1 mouse cellular context compared by ENCODE assay signal in the genomic region with DNA sequence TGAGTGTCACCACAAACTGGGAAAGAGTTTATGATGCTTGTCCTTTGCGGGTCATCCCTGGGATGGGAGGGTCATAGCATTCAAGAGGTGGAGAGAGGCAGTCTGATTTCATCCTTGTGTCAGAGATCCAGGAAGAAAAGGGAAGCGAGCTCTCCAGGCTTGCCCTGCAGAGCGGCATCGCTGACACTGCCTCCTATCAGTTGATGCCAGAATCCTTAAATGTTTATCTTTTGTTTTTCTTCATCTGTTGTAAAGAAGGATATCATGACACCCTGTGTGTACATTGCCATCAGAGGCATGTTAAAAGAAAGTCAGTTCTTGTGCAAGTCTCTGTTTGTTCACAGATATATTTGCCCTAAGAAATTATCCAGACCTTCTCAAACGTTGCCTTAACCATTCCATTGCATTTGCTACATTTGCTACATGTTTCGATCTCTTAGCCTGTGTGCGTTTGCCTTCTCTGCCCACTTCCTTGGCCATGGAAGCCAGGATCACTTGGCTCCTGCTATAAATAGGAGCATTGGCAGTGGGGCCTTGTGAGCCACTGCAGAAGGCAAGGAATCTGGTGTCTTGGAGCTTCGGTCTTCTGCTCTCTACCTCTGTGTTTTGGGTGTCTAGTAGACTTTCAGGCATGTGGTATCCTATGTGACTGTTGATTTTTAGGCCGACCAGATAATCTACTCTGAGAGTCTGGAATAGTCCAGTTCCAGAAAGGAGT.
TF ChIP-seq lines count a peak whose summit lies in the region.

No protein-coding gene starts in this region.

TF ChIP-seq in myocyte, 11 proteins besides CTCF, POLR2A, EP300 and RAD21:
- TF ChIP-seq TCF3 (IDR thresholded peaks at IDR 0.05; ENCODE audit: insufficient read length, low read depth) (no peak), E2F4 (IDR thresholded peaks at IDR 0.05; ENCODE audit: insufficient read depth) (no peak), MYOD1 (IDR thresholded peaks at IDR 0.05; ENCODE audit: control insufficient read depth in 1 of 3, insufficient read length in 2 of 3, low read depth in 2 of 3) (no peak), MAX (IDR thresholded peaks at IDR 0.05; ENCODE audit: low read depth) (no peak), POLR2AphosphoS2 (IDR thresholded peaks at IDR 0.05; ENCODE audit: insufficient read length, low read depth) (no peak), SRF (IDR thresholded peaks at IDR 0.05; ENCODE audit: control insufficient read depth, insufficient read length, low read depth) (no peak), MYOG (IDR thresholded peaks at IDR 0.05; ENCODE audit: control insufficient read depth in 1 of 3, insufficient read depth in 1 of 3, insufficient read length in 2 of 3, low read depth in 2 of 3) (no peak), USF1 (IDR thresholded peaks at IDR 0.05; ENCODE audit: low read depth) (no peak), CEBPB (IDR thresholded peaks at IDR 0.05; ENCODE audit: insufficient read depth, poor library complexity, severe bottlenecking) (no peak), REST (IDR thresholded peaks at IDR 0.05; ENCODE audit: insufficient read depth, insufficient read length) (no peak), TCF12 (IDR thresholded peaks at IDR 0.05; ENCODE audit: insufficient read depth, poor library complexity, severe bottlenecking) (no peak)
